Mouse (Mus musculus) G1E (cell line): ENCODE data around the gene Tent4b. TPM values are rescaled to one million over a fixed set of nuclear protein-coding genes. Genes with fewer than 3 reads are reported as not detected.

Source experiments
- ATAC-seq: 2 replicates; pipeline ENCODE4 v1.8.0; 2016; ENCODE audit warnings: mild to moderate bottlenecking; ENCODE audit not compliant: insufficient number of reproducible peaks, poor library complexity, low FRiP score, severe bottlenecking; ENCODE audit errors: extremely low read depth
- DNase-seq: peaks from one replicate; pipeline ENCODE4 v3.0.0; 2012; ENCODE audit warnings: low spot score
- H3K27me3 ChIP-seq: 2 replicates; pipeline ENCODE4 v1.6.1; 2012; ENCODE audit warnings: mild to moderate bottlenecking, low read length, inconsistent platforms; ENCODE audit not compliant: insufficient read depth
- H3K36me3 ChIP-seq: replicated peaks from 2 replicates; pipeline ENCODE3; 2012; ENCODE audit warnings: mild to moderate bottlenecking, inconsistent platforms
- H3K4me1 ChIP-seq: 2 replicates; pipeline ENCODE4 v1.6.1; 2012; ENCODE audit warnings: low read depth, low read length, inconsistent platforms, mixed read lengths; ENCODE audit not compliant: insufficient read depth
- H3K4me3 ChIP-seq: 2 replicates; pipeline ENCODE4 v1.5.1; 2012; ENCODE audit warnings: low read depth, mild to moderate bottlenecking, inconsistent platforms, low read length, moderate library complexity, mixed read lengths
- H3K9me3 ChIP-seq: replicated peaks from 2 replicates; pipeline ENCODE4 v1.6.1; 2012; ENCODE audit warnings: inconsistent platforms
- CTCF ChIP-seq: IDR thresholded peaks from 2 replicates; pipeline ENCODE4 v1.5.1; 2012; ENCODE audit warnings: low read depth, low read length, inconsistent platforms, mixed read lengths
- GATA1 ChIP-seq: IDR thresholded peaks from 2 replicates; pipeline ENCODE4 v1.6.1; 2012; ENCODE audit warnings: borderline replicate concordance, low read length, inconsistent platforms, mixed read lengths
- GATA2 ChIP-seq: IDR thresholded peaks from 2 replicates; pipeline ENCODE4 v1.6.1; 2012; ENCODE audit warnings: low read depth, low read length, inconsistent platforms, borderline replicate concordance
- POLR2AphosphoS5 ChIP-seq: IDR thresholded peaks from 2 replicates; pipeline ENCODE4 v1.6.1; 2012; ENCODE audit warnings: low read depth, low read length, inconsistent platforms; ENCODE audit not compliant: insufficient replicate concordance
- TAL1 ChIP-seq: conservative IDR thresholded peaks from 2 replicates; pipeline ENCODE4 v1.6.1; 2012; ENCODE audit warnings: low read depth, low read length, inconsistent platforms, mixed read lengths
- polyA plus RNA-seq: library from polyadenylated mRNA; stranded (reverse); fragments of >175 nt; gene quantifications from 2 replicates; pipeline ENCODE4 v1.2.3, GENCODE M21; 2012
- total RNA-seq, 2 experiments: library from RNA; stranded (forward) in 1 of 2; stranded (reverse) in 1 of 2; fragments of 200-1000 nt in 1 of 2; fragments of >200 nt in 1 of 2; fragmentation: Nextera tagmentation in 1 of 2; gene quantifications; 2 replicates each; pipeline ENCODE4 v1.2.3; 2014 to 2017

Tent4b gene
- total and polyA plus RNA-seq, 3 experiments: 10.3 to 58.6 (median 36.0) TPM

DNA sequence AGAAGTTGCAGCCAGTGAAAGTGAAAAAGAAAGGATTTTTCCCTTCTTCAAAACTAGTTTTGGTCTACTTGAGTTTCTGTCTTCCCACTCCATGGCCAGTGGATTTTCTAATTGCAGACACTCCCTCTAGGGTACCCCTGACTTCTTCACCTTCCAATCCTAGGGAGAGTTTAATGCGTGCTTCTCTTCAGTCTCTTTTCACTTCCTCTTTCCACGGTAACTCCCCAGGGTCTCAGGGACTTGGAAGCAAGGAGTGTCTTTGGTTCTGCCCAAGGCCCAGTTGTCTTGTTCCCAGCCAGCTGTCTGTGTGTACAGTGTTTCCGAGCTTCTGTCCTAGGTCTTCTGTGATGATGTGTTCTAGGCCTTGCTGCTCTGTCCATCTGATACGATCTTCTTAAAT, 42.9 kb downstream of the Tent4b start:
- Histone ChIP-seq H3K36me3 (peaks cover 61% of the 10 kb centered on the region), H3K4me3 (no peak overlapping the region), H3K27me3 (no peaks in the 10 kb centered on the region), H3K4me1 (peaks cover 6% of the 10 kb centered on the region), H3K9me3 (no peaks in the 10 kb centered on the region)
- no peak for ATAC-seq
- TF ChIP-seq GATA1: no peak
- no peak for TF ChIP-seq POLR2AphosphoS5
- no peak for TF ChIP-seq GATA2
- TF ChIP-seq CTCF: no peak
- no peak for TF ChIP-seq TAL1
- DNase-seq: no peak

DNA sequence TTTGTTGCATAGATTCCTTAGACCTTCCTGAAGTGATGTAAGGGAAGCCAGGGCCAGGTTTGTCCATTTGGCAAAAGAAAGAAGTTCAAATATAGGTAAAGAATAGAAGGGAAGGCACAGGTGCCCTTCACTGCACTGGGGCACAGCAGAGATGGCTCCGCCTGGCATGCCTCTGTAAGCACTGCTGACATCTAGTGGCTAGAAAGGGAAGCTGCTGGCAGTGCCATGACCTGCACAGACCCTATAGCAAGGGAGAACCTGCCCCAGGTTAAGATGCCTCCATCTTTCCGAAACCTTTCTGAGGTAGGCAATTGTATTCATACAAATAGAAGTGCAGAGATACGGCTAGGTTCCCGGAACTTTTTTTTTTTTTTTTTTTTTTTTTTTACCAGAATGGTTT, 45.3 kb downstream of the Tent4b start:
- Histone ChIP-seq H3K4me3 (no peak overlapping the region), H3K27me3 (no peaks in the 10 kb centered on the region), H3K36me3 (peaks cover 65% of the 10 kb centered on the region), H3K9me3 (no peaks in the 10 kb centered on the region), H3K4me1 (no peaks in the 10 kb centered on the region; the same call in 1 of the 2 replicates)
- ATAC-seq (peak; percentile 63), DNase-seq (peak; percentile 25)
- no peak for TF ChIP-seq TAL1
- no peak for TF ChIP-seq POLR2AphosphoS5
- TF ChIP-seq CTCF: peak; percentile 89

GRCm38 (mm10) chr8:88252791-88253190, 53.8 kb downstream of the Tent4b start:
- no peaks in the 10 kb centered on the region for H3K27me3 ChIP-seq
- no peaks in the 10 kb centered on the region; the same call in 1 of the 2 replicates for H3K4me1 ChIP-seq
- DNase-seq (peak; percentile 10), ATAC-seq (no peak)
- H3K9me3 ChIP-seq: no peaks in the 10 kb centered on the region
- H3K36me3 ChIP-seq: peaks cover 83% of the 10 kb centered on the region
- TF ChIP-seq TAL1 (no peak), POLR2AphosphoS5 (no peak), CTCF (peak; percentile 39; the same call in 1 of the 2 replicates), GATA1 (no peak)
- H3K4me3 ChIP-seq: no peak overlapping the region

DNA sequence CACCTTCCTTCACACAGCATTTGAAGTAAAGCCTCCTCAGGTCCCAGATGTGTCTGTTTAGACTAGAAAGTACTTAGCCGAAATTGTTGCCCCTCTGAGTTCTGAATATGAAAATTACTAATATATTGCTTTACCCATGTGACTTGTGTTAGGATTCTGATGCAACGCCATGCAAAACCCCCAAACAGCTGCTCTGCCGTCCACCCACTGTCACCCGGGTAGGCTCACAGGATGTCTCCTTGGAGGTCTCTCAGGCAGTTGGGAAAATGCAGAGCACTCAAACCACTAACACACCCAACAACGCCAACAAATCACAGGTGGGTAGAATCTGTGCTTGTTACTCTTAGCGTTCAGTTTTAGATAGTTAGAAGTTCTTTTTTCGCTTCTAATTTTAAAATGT, 55.9 kb downstream of the Tent4b start:
- DNase-seq (no peak), ATAC-seq (no peak)
- H3K36me3 ChIP-seq: peaks cover 77% of the 10 kb centered on the region
- TF ChIP-seq GATA2: no peak
- TF ChIP-seq GATA1: no peak
- TF ChIP-seq TAL1: no peak
- no peak for TF ChIP-seq CTCF
- TF ChIP-seq POLR2AphosphoS5: no peak
- H3K4me1 ChIP-seq: no peaks in the 10 kb centered on the region; the same call in 1 of the 2 replicates
- no peak overlapping the region for H3K4me3 ChIP-seq
- no peaks in the 10 kb centered on the region for H3K27me3 ChIP-seq
- no peaks in the 10 kb centered on the region for H3K9me3 ChIP-seq

GRCm38 (mm10) chr8:88258024-88258423, 59.0 kb downstream of the Tent4b start:
- ATAC-seq: no peak
- peaks cover 63% of the 10 kb centered on the region for H3K36me3 ChIP-seq
- no peaks in the 10 kb centered on the region; the same call in 1 of the 2 replicates for H3K4me1 ChIP-seq
- no peak overlapping the region for H3K4me3 ChIP-seq
- TF ChIP-seq GATA2 (no peak), TAL1 (no peak), POLR2AphosphoS5 (no peak), CTCF (no peak), GATA1 (no peak)
- no peak for DNase-seq
- H3K9me3 ChIP-seq: no peaks in the 10 kb centered on the region
- H3K27me3 ChIP-seq: no peaks in the 10 kb centered on the region

GRCm38 (mm10) chr8:88258544-88258943, 59.5 kb downstream of the Tent4b start:
- H3K4me3 ChIP-seq: no peak overlapping the region
- H3K36me3 ChIP-seq: peaks cover 59% of the 10 kb centered on the region
- ATAC-seq (no peak), DNase-seq (no peak)
- no peak for TF ChIP-seq POLR2AphosphoS5
- no peak for TF ChIP-seq GATA2
- no peak for TF ChIP-seq TAL1
- no peak for TF ChIP-seq CTCF
- TF ChIP-seq GATA1: no peak
- H3K27me3 ChIP-seq: no peaks in the 10 kb centered on the region
- no peaks in the 10 kb centered on the region; the same call in 1 of the 2 replicates for H3K4me1 ChIP-seq
- H3K9me3 ChIP-seq: no peaks in the 10 kb centered on the region

GRCm38 (mm10) chr8:88260466-88260980, 61.5 kb downstream of the Tent4b start:
- Histone ChIP-seq H3K4me1 (peaks cover 5% of the 10 kb centered on the region), H3K36me3 (peaks cover 43% of the 10 kb centered on the region), H3K27me3 (no peaks in the 10 kb centered on the region), H3K9me3 (no peaks in the 10 kb centered on the region), H3K4me3 (no peak overlapping the region)
- TF ChIP-seq GATA1 (no peak), CTCF (no peak), TAL1 (no peak), GATA2 (no peak), POLR2AphosphoS5 (no peak)
- DNase-seq (no peak), ATAC-seq (no peak)
